Mouse (Mus musculus) urinary bladder, postnatal 14 days (tissue): ENCODE data around the gene Gabarapl2.

ENCODE experiments used
- DNase-seq: peaks from one replicate; pipeline ENCODE4 v3.0.0; 2021; ENCODE audit warnings: low spot score

Gabarapl2 gene

GRCm38 (mm10) chr8:111968541-111968940, 28.0 kb downstream of the Gabarapl2 start:
- DNase-seq: no peak

DNA sequence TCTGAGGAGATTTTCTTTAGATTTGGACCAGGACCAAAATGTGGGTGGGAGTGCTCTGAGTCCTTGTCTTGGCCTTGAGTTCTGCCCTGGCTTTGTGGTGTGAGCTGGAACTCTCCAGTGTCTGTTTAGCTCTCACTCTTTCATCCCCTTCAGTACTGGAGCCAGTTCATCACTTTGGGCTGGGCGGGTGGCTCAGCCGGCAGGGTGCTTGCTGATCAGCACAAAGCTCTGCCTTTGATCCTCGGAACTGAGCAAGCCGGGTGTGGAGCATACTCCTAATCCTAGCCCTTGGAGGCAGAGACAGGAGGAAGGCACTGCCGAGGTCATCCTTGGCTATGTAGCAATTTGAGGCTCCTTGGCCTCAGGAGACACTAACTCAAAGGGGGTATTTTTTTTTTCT, 28.5 kb downstream of the Gabarapl2 start:
- no peak for DNase-seq

DNA sequence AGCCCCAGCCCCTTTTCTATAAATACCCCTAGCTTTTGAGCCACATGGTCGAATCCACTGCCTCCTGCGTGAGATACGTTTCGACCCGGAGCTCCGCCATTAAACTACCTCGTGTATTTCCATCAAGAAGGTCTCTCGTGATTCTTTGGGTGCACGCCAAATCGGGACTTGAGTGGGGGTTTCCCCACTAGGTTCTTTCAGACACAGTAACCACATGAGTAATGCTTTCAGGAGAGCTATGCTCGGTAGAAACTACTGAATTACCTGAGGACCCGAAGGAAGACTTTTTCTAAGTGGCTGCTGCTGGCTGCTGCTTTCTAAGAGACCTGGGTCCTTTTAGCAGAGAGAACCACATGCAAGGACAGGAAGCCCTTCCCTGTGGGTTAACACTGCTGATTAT, 33.6 kb downstream of the Gabarapl2 start:
- no peak for DNase-seq

DNA sequence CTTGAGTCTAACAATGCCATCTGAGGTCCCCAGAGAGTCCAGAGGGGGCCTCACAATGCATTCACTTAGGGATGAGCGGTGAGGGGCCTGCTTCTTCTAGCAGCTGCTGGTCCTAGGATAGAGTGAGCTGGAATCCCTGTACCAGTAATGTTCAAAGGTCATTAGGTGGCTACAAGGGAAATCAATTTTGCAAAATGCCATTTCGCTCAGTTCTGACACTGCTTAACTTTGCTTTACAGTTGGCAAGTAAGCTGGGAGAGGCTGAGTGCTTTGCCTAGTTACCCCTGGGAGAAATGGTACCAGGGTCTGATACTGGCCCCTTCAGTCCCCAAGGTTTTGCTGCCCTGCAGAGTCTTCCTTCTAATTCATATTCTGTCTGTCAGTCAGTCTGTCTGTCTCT, 35.2 kb downstream of the Gabarapl2 start:
- no peak for DNase-seq

- no peak for DNase-seq
Observed at GRCm38 (mm10) chr8:111976326-111976725, 35.8 kb downstream of the Gabarapl2 start.

GRCm38 (mm10) chr8:111978147-111978546, 37.6 kb downstream of the Gabarapl2 start:
- peak; percentile 18 for DNase-seq

DNA sequence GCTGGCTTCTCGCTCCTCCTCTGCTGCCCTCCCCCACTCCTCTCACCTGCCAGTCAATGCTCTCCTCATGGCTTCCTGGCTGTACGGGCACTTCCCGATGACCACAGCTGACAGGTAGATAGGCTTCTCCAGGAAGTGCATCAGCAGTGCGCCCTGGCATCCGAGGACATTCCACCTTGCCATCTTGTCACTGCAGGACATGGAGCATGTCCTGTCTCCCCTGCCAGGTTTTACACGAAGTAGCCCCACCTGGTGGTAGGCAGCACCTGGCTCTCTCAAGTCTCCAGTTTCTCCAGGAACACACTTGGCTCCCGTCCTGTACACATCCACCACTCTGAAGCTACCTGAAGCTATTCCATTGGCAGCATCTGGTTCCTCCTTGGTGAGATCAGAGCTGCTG, 41.6 kb downstream of the Gabarapl2 start:
- no peak for DNase-seq

GRCm38 (mm10) chr8:111984511-111984910, 44.0 kb downstream of the Gabarapl2 start:
- DNase-seq: no peak

- DNase-seq: peak; percentile 78
Observed at GRCm38 (mm10) chr8:111989911-111990310, 49.4 kb downstream of the Gabarapl2 start.

GRCm38 (mm10) chr8:111991278-111991677, 50.8 kb downstream of the Gabarapl2 start:
- DNase-seq: no peak

DNA sequence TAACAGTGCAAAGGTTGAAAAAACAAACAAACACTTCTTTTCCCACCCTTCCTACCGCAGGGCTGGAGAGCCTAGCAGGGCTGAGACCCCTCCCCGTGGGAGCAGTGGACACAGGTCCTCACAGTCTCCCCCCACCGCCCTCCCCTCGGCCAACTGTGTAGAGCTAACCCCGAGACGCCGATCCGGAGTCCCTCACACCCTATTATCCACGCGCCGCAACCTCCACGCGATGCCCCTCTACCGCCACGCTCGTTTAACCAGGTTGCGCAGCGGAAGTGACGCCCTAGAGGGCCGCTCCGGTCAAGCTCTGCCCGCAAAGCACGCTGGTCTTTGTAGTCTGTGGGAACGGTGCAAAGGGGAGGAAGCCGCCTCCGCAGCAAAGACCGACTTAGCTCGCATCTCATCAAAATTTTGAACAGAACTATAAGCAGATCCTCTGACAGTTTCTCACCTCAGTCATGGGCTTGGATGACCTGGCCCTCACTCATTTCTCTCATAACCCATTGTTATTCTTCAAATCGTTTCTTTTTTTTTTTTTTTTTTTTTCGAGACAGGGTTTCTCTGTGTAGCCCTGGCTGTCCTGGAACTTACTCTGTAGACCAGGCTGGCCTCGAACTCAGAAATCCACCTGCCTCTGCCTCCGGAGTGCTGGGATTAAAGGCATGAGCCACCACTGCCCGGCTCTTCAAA, 51.7 kb downstream of the Gabarapl2 start, which contains the start of gene Adat1:
Adat1 (minus strand) TSS at position 290 of the 690 bp plus-strand sequence.
- DNase-seq: peak; percentile 86

DNA sequence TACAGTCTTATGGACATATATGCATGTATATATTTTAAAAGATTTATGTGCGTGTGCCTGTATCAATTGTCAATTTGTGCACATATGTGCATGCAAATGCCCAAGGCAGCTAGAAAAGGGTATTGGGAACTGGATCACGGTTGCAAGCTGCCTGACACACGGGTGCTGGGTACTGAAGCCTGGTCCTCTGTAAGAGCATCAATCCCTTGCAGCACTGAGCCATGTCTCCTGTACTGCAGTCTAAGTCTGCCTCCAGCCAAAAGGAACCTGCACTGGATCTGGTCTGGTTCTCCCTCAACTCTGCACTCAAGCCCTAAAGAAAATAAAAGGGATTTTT, 52.2 kb downstream of the Gabarapl2 start:
- DNase-seq: no peak
